Mouse (Mus musculus) brain, embryonic 14.5 days (tissue): ENCODE data around the gene Nav1.

Experiments
- CTCF ChIP-seq: fragments of 200-500 bp; IDR thresholded peaks from 2 replicates; pipeline ENCODE4 v1.5.1; 2012; ENCODE audit warnings: inconsistent platforms, mild to moderate bottlenecking, moderate library complexity, borderline replicate concordance; ENCODE audit not compliant: insufficient read depth, insufficient read length; ENCODE audit errors: extremely low read depth
- POLR2A ChIP-seq: fragments of 200-500 bp; IDR thresholded peaks from 2 replicates; pipeline ENCODE4 v1.6.1; 2012; ENCODE audit warnings: mild to moderate bottlenecking, inconsistent platforms, borderline replicate concordance; ENCODE audit not compliant: poor library complexity, insufficient read depth, insufficient read length, severe bottlenecking; ENCODE audit errors: extremely low read depth

DNA sequence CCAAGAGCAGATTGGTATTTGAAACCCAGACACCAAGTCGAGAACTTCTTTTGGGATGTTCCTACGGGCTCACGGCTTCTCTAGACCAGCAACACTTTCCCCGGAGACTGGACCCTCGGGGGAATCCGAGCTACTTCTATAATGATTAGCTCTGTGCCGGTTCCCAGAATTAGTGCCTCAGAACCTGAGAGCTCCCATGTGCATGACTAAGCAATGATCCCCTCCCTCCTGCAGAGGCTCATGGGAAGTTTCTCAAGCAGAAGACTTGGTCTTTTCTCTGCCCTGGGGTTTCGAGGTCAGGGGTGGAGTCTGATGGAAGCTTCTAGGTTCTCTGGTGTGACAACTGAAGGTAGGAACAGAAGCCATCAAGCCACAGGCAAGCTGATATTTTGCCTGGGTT, 105.0 kb downstream of the Nav1 start:
- TF ChIP-seq CTCF (no peak), POLR2A (no peak)
